Mouse (Mus musculus) intestine, postnatal 0 days (tissue): Measurements from ENCODE around the gene Snx29. TPM values are rescaled to one million over a fixed set of nuclear protein-coding genes. Genes with fewer than 3 reads are reported as not detected.

Experiments used
- ATAC-seq: fragments of 200-750 bp; cut with Nextera tagmentation; 2 replicates; pipeline ENCODE4 v1.8.0; 2017; ENCODE audit warnings: mild to moderate bottlenecking, moderate TSS enrichment, moderate library complexity
- H3K27ac ChIP-seq: fragments of 300-500 bp; sonication (generic); 2 replicates; pipeline ENCODE4 v1.5.1; 2014; ENCODE audit warnings: mild to moderate bottlenecking, low read depth, low read length, moderate library complexity
- H3K27me3 ChIP-seq: fragments of 300-500 bp; sonication (generic); replicated peaks from 2 replicates; pipeline ENCODE4 v1.6.1; 2014; ENCODE audit warnings: low read length, mixed read lengths; ENCODE audit not compliant: control insufficient read depth, insufficient read depth
- H3K36me3 ChIP-seq: fragments of 300-500 bp; sonication (generic); 2 replicates; pipeline ENCODE4 v1.6.1; 2014; ENCODE audit warnings: mild to moderate bottlenecking, moderate library complexity; ENCODE audit not compliant: control insufficient read depth, insufficient read depth
- H3K4me1 ChIP-seq: fragments of 300-500 bp; sonication (generic); replicated peaks from 2 replicates; pipeline ENCODE4 v1.6.1; 2014; ENCODE audit warnings: antibody characterized with exemption, low read length, mixed read lengths; ENCODE audit not compliant: control insufficient read depth, insufficient read depth
- H3K4me2 ChIP-seq: fragments of 300-500 bp; sonication (generic); replicated peaks from 2 replicates; pipeline ENCODE4 v1.6.1; 2014; ENCODE audit warnings: low read depth, mild to moderate bottlenecking, moderate library complexity
- H3K4me3 ChIP-seq: fragments of 300-500 bp; sonication (generic); 2 replicates; pipeline ENCODE4 v1.5.1; 2014; ENCODE audit warnings: low read depth, low read length
- H3K9ac ChIP-seq: fragments of 300-500 bp; sonication (generic); 2 replicates; pipeline ENCODE4 v1.6.1; 2014; ENCODE audit warnings: mild to moderate bottlenecking, low read depth, low read length
- H3K9me3 ChIP-seq: fragments of 300-500 bp; sonication (generic); 2 replicates; pipeline ENCODE4 v1.6.1; 2016; ENCODE audit warnings: mixed run types; ENCODE audit not compliant: control insufficient read depth
- CTCF ChIP-seq: sonication (generic); IDR thresholded peaks from 2 replicates; pipeline ENCODE4 v1.5.1; 2016; ENCODE audit warnings: low read depth, mild to moderate bottlenecking, control low read depth, antibody characterized with exemption, moderate library complexity
- WGBS: fragments of 180-500 bp; shearing (Covaris S2); extraction: QIAGEN DNeasy Blood & Tissue Kit; methylation state at CpG from one replicate; pipeline ENCODE4 v1.1.7; 2014; 5-methylcytosine and 5-hydroxymethylcytosine counted together
- polyA plus RNA-seq: library from polyadenylated mRNA; unstranded; fragments of >200 nt; fragmentation: Nextera tagmentation; extraction: Ambion mirVana; gene quantifications from 2 replicates; pipeline ENCODE4 v1.2.1, GENCODE M21; 2015

The Snx29 gene
- polyA plus RNA-seq, 1 experiment from 2014 or later: 1.9 TPM

GRCm38 (mm10) chr16:11370132-11370544 is 47.4 kb downstream of the Snx29 start:
- no peak overlapping the region for H3K9ac ChIP-seq
- H3K9me3 ChIP-seq: no peaks in the 10 kb centered on the region
- ATAC-seq: no peak
- TF ChIP-seq CTCF: no peak
- no peak overlapping the region for H3K27ac ChIP-seq
- H3K4me2 ChIP-seq: no peak overlapping the region
- H3K4me3 ChIP-seq: no peak overlapping the region
- peaks cover 9% of the 10 kb centered on the region for H3K36me3 ChIP-seq
- H3K4me1 ChIP-seq: 0 out of 2 replicates have a peak, but pooled peaks cover 2% of the 10 kb centered on the region
- no peaks in the 10 kb centered on the region for H3K27me3 ChIP-seq
- WGBS: 55% methylated on average over 7 of the region's 7 CpGs

- no peak overlapping the region for H3K9ac ChIP-seq
- no peak overlapping the region for H3K4me2 ChIP-seq
- H3K27me3 ChIP-seq: no peaks in the 10 kb centered on the region
- no peaks in the 10 kb centered on the region for H3K9me3 ChIP-seq
- H3K36me3 ChIP-seq: peaks cover 7% of the 10 kb centered on the region; the same call in 1 of the 2 replicates
- TF ChIP-seq CTCF: no peak
- ATAC-seq: no peak
- no peaks in the 10 kb centered on the region for H3K4me1 ChIP-seq
- no peak overlapping the region for H3K27ac ChIP-seq
- H3K4me3 ChIP-seq: no peak overlapping the region
- WGBS: 73% methylated on average over 3 of the region's 3 CpGs
Measured at GRCm38 (mm10) chr16:11379264-11379663, 56.6 kb downstream of the Snx29 start.

GRCm38 (mm10) chr16:11380038-11380437 is 57.3 kb downstream of the Snx29 start:
- no peak overlapping the region for H3K4me3 ChIP-seq
- H3K4me1 ChIP-seq: no peaks in the 10 kb centered on the region
- WGBS: 90% methylated on average over 5 of the region's 5 CpGs
- H3K4me2 ChIP-seq: no peak overlapping the region
- H3K27ac ChIP-seq: no peak overlapping the region
- H3K9ac ChIP-seq: no peak overlapping the region
- no peaks in the 10 kb centered on the region for H3K27me3 ChIP-seq
- no peaks in the 10 kb centered on the region for H3K9me3 ChIP-seq
- peaks cover 7% of the 10 kb centered on the region; the same call in 1 of the 2 replicates for H3K36me3 ChIP-seq
- ATAC-seq: no peak
- TF ChIP-seq CTCF: no peak

- Histone ChIP-seq H3K36me3 (peaks cover 7% of the 10 kb centered on the region; the same call in 1 of the 2 replicates), H3K4me3 (no peak overlapping the region), H3K4me1 (no peaks in the 10 kb centered on the region), H3K9ac (no peak overlapping the region), H3K27me3 (no peaks in the 10 kb centered on the region), H3K4me2 (no peak overlapping the region), H3K27ac (no peak overlapping the region), H3K9me3 (no peaks in the 10 kb centered on the region)
- 76% methylated on average over 8 of the region's 8 CpGs for WGBS
- TF ChIP-seq CTCF: no peak
- no peak for ATAC-seq
Measured at GRCm38 (mm10) chr16:11380871-11381270, 58.2 kb downstream of the Snx29 start.

DNA sequence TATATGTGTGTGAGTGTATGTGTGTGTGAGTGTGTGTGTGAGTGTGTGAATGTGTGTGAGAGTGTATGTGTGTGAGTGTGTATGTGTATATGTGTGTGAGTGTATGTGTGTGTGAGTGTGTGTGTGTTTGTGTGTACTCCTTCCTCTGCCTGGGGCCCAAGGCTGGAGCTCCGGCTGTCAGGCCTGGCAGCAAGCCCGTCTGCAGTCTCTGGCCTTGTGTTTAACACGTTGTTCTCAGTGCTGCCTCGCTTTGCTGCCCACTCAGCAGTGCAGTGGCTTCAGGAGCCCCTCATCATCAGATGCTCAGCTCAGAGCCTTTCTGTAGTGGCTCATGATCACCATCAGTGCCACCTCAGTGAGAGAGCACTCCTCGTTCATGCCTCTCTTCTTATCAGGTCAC is 61.7 kb downstream of the Snx29 start:
- TF ChIP-seq CTCF: no peak
- H3K4me2 ChIP-seq: no peak overlapping the region
- no peaks in the 10 kb centered on the region for H3K27me3 ChIP-seq
- H3K9ac ChIP-seq: no peak overlapping the region
- H3K36me3 ChIP-seq: no peaks in the 10 kb centered on the region
- no peak overlapping the region for H3K4me3 ChIP-seq
- H3K4me1 ChIP-seq: no peaks in the 10 kb centered on the region
- WGBS: 50% methylated on average over 5 of the region's 5 CpGs
- H3K27ac ChIP-seq: no peak overlapping the region
- H3K9me3 ChIP-seq: no peaks in the 10 kb centered on the region
- no peak for ATAC-seq

DNA sequence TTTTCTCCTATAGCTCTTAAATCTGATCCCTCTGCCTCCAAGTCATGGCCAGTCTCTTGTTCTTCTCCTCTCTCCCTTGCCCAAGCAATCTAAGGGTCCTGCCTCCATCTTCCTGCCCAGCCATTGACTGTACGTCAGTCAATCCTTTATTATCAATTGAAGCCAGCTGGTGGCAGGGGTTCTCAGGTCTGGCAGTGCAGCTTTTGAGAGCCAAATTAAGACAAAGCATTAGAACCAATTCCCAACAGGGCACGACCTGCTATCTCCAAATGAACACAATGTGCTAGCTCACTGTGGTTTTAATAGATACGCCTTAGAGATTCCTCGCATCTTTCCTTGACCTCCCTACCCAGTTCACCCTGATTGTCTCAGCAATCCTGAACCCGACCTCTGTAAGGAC is 62.4 kb downstream of the Snx29 start:
- no peak overlapping the region for H3K9ac ChIP-seq
- H3K36me3 ChIP-seq: no peaks in the 10 kb centered on the region
- no peak overlapping the region for H3K27ac ChIP-seq
- H3K4me1 ChIP-seq: no peaks in the 10 kb centered on the region
- no peak overlapping the region for H3K4me3 ChIP-seq
- no peak for TF ChIP-seq CTCF
- no peak overlapping the region for H3K4me2 ChIP-seq
- ATAC-seq: no peak
- no peaks in the 10 kb centered on the region for H3K9me3 ChIP-seq
- H3K27me3 ChIP-seq: no peaks in the 10 kb centered on the region
- WGBS: 77% methylated on average over 5 of the region's 5 CpGs

DNA sequence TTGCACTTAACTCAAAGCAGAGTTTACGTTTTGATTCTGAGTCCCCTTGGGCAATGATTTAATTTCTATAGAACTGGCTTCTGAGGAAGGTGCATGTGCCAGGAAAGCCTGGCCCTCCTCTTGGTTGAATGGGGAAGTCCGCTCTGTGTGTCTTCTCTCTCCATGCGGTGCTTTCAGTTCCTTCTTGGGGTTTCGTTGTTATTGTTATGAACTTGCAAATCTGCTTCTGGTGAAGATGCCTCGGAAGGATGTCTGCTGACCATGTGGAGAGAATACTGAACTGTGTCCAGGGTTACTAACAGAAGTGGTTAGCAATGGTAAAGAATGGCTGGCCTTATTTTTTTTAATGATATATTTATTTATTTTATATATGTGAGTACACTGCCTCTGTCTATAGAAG is 63.1 kb downstream of the Snx29 start:
- Histone ChIP-seq H3K27me3 (no peaks in the 10 kb centered on the region), H3K9ac (no peak overlapping the region), H3K4me2 (no peak overlapping the region), H3K4me3 (no peak overlapping the region), H3K4me1 (no peaks in the 10 kb centered on the region), H3K9me3 (no peaks in the 10 kb centered on the region), H3K27ac (no peak overlapping the region), H3K36me3 (no peaks in the 10 kb centered on the region)
- 87% methylated on average over 5 of the region's 5 CpGs for WGBS
- no peak for ATAC-seq
- TF ChIP-seq CTCF: no peak
